Comparison of ENCODE assay signal across 14 mouse cellular contexts in genomic region chr1:43199210-43199866, GRCm38 (mm10).
"Had no signal": no experiment of that assay in that cellular context is flagged by ENCODE, and none has a peak within 500 bp of the region (broad histone marks: within the 10 kb centered on the region; RNA-seq: fewer than 3 reads in every experiment).

No protein-coding gene starts in this region.

- H3K9me3 ChIP-seq: kidney, embryonic 15.5 days; limb, embryonic 15.5 days; liver, embryonic 12.5 days; midbrain, embryonic 10.5 days; neural tube, embryonic 15.5 days had no signal

- H3K27ac ChIP-seq: kidney, embryonic 15.5 days; limb, embryonic 15.5 days; liver, embryonic 12.5 days; midbrain, embryonic 10.5 days; neural tube, embryonic 15.5 days had no signal

- H3K4me2 ChIP-seq: kidney, embryonic 15.5 days; limb, embryonic 15.5 days; liver, embryonic 12.5 days; lung, embryonic 14.5 days; neural tube, embryonic 15.5 days had no signal

- H3K9ac ChIP-seq: kidney, embryonic 15.5 days; limb, embryonic 15.5 days; liver, embryonic 12.5 days; lung, embryonic 14.5 days; neural tube, embryonic 15.5 days had no signal

- H3K4me1 ChIP-seq: limb, embryonic 15.5 days; liver, embryonic 12.5 days; midbrain, embryonic 10.5 days; neural tube, embryonic 15.5 days had no signal

- H3K4me3 ChIP-seq: kidney, embryonic 15.5 days; limb, embryonic 15.5 days; liver, embryonic 12.5 days; midbrain, embryonic 10.5 days; myocyte; neural tube, embryonic 15.5 days had no signal

- DNase-seq: kidney, postnatal 14 days; lung, embryonic 14.5 days; lung, postnatal 4 days; midbrain, embryonic 14.5 days; right cerebral cortex, postnatal 4 days; spleen, adult 18-20 months; thymus, adult 2 months; thymus, postnatal 25 days had no signal

- ATAC-seq: liver, embryonic 12.5 days had no signal

- H3K27me3 ChIP-seq: kidney, embryonic 15.5 days; limb, embryonic 15.5 days; liver, embryonic 12.5 days; neural tube, embryonic 15.5 days had no signal

- H3K36me3 ChIP-seq: kidney, embryonic 15.5 days; limb, embryonic 15.5 days; liver, embryonic 12.5 days; midbrain, embryonic 10.5 days; neural tube, embryonic 15.5 days had no signal
